14 mouse cellular contexts compared by ENCODE assay signal in the genomic region with DNA sequence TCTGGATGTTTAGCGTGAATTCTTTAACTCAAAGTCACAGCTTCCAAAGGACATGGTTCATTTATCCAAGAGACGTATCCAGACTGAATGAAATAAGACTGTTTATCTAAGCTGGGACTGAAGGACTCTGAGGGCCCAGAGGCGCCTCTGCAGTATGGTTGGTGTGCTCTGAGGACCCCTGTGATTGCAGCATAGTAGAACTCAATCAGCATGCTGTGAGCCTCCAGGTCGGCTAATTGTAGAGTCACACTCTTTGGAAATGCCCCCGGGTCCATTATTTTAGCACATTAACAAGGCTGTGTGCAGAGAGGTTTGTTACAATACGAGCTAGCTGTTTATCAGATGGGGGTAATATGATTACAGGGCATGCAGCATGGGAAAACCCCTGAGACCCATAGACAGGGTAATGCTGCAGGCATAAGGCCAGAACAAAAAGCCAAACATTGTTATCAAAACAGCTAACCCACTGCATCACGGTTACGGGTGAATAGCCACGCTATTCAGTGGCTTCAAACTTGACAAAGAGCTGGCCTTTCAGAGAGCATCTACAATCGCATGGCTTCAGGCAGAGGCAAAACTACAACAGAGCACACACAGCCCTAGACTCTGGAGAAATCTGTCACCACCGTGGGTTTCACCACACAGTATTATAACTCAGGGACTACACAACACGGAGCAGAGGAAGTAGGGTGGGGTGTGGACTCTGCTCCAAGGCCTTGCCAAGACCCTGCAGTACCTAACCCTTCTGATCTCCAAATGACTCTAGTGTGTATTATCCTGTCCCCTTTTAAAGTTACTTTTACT.
DNase-seq lines count a peak whose midpoint lies in the region; ATAC-seq and TF ChIP-seq lines count a peak whose summit lies in the region.
"Had no signal": no experiment of that assay in that cellular context is flagged by ENCODE, and none has a peak within 500 bp of the region (broad histone marks: within the 10 kb centered on the region; RNA-seq: fewer than 3 reads in every experiment).

No protein-coding gene starts in this region.

- no peaks in the 10 kb centered on the region for H3K9me3 ChIP-seq in kidney, embryonic 14.5 days (ENCODE audit: control insufficient read depth, low read length)
- no peaks in the 10 kb centered on the region for H3K9me3 ChIP-seq in embryonic facial prominence, embryonic 14.5 days (ENCODE audit: control insufficient read depth, low read length)
- H3K9me3 ChIP-seq in hindbrain, embryonic 13.5 days, result no peaks in the 10 kb centered on the region
- no peaks in the 10 kb centered on the region for H3K9me3 ChIP-seq in neural tube, embryonic 12.5 days
- H3K9me3 ChIP-seq in liver, postnatal 0 days (ENCODE audit: low read length), result no peaks in the 10 kb centered on the region
- H3K9me3 ChIP-seq: embryonic facial prominence, embryonic 15.5 days; heart, embryonic 13.5 days; liver, embryonic 12.5 days had no signal

- 28% methylated on average over 12 of the region's 12 CpGs for WGBS in kidney, embryonic 14.5 days
- 39% methylated on average over 12 of the region's 12 CpGs for WGBS in embryonic facial prominence, embryonic 14.5 days
- WGBS in hindbrain, embryonic 13.5 days, result 15% methylated on average over 12 of the region's 12 CpGs
- WGBS in neural tube, embryonic 12.5 days, result 12% methylated on average over 12 of the region's 12 CpGs
- 63% methylated on average over 12 of the region's 12 CpGs for WGBS in liver, postnatal 0 days (ENCODE audit: insufficient replicate concordance)

- H3K4me1 ChIP-seq in kidney, embryonic 14.5 days (ENCODE audit: control insufficient read depth, insufficient read depth, low read length), result peaks cover 14% of the 10 kb centered on the region
- H3K4me1 ChIP-seq in embryonic facial prominence, embryonic 14.5 days (ENCODE audit: control insufficient read depth, insufficient read depth, low read length), result peaks cover 12% of the 10 kb centered on the region
- peaks cover 33% of the 10 kb centered on the region for H3K4me1 ChIP-seq in hindbrain, embryonic 13.5 days (replicated peaks)
- peaks cover 28% of the 10 kb centered on the region for H3K4me1 ChIP-seq in neural tube, embryonic 12.5 days
- no peaks in the 10 kb centered on the region for H3K4me1 ChIP-seq in liver, postnatal 0 days (ENCODE audit: insufficient read depth)
- H3K4me1 ChIP-seq: liver, embryonic 12.5 days had no signal

- TF ChIP-seq EP300 in liver, postnatal 0 days (IDR thresholded peaks at IDR 0.05; ENCODE audit: low read depth), result no peak

- H3K9ac ChIP-seq in kidney, embryonic 14.5 days (ENCODE audit: low read depth, low read length), result no peak overlapping the region
- no peak overlapping the region for H3K9ac ChIP-seq in embryonic facial prominence, embryonic 14.5 days (ENCODE audit: low read depth, low read length)
- no peak overlapping the region for H3K9ac ChIP-seq in hindbrain, embryonic 13.5 days
- no peak overlapping the region for H3K9ac ChIP-seq in neural tube, embryonic 12.5 days
- no peak overlapping the region for H3K9ac ChIP-seq in liver, postnatal 0 days (replicated peaks)
- H3K9ac ChIP-seq: embryonic facial prominence, embryonic 15.5 days; heart, embryonic 13.5 days; liver, embryonic 12.5 days had no signal

- no peak overlapping the region for H3K4me2 ChIP-seq in kidney, embryonic 14.5 days (replicated peaks; ENCODE audit: low read depth, low read length)
- H3K4me2 ChIP-seq in embryonic facial prominence, embryonic 14.5 days (ENCODE audit: low read depth, low read length), result no peak overlapping the region
- no peak overlapping the region for H3K4me2 ChIP-seq in hindbrain, embryonic 13.5 days
- peak overlapping the region; percentile 21; the same call in 1 of the 2 replicates for H3K4me2 ChIP-seq in neural tube, embryonic 12.5 days (replicated peaks)
- no peak overlapping the region for H3K4me2 ChIP-seq in liver, postnatal 0 days (ENCODE audit: low read depth, low read length)
- H3K4me2 ChIP-seq: embryonic facial prominence, embryonic 15.5 days; heart, embryonic 13.5 days; liver, embryonic 12.5 days had no signal

- H3K27ac ChIP-seq in kidney, embryonic 14.5 days (ENCODE audit: low read depth, low read length), result no peak overlapping the region
- no peak overlapping the region for H3K27ac ChIP-seq in embryonic facial prominence, embryonic 14.5 days (replicated peaks; ENCODE audit: low read depth, low read length)
- H3K27ac ChIP-seq in hindbrain, embryonic 13.5 days, result peak overlapping the region; percentile 76
- no peak overlapping the region for H3K27ac ChIP-seq in neural tube, embryonic 12.5 days
- H3K27ac ChIP-seq in liver, postnatal 0 days (ENCODE audit: low read depth), result no peak overlapping the region
- H3K27ac ChIP-seq: embryonic facial prominence, embryonic 15.5 days; heart, embryonic 13.5 days; liver, embryonic 12.5 days had no signal

- H3K36me3 ChIP-seq in kidney, embryonic 14.5 days (ENCODE audit: control insufficient read depth, insufficient read depth, low read length), result no peaks in the 10 kb centered on the region
- no peaks in the 10 kb centered on the region for H3K36me3 ChIP-seq in embryonic facial prominence, embryonic 14.5 days (ENCODE audit: control insufficient read depth, insufficient read depth, low read length)
- H3K36me3 ChIP-seq in hindbrain, embryonic 13.5 days, result no peaks in the 10 kb centered on the region
- H3K36me3 ChIP-seq in neural tube, embryonic 12.5 days, result no peaks in the 10 kb centered on the region
- H3K36me3 ChIP-seq in liver, postnatal 0 days (replicated peaks; ENCODE audit: insufficient read depth, low read length), result no peaks in the 10 kb centered on the region
- H3K36me3 ChIP-seq: embryonic facial prominence, embryonic 15.5 days; heart, embryonic 13.5 days; liver, embryonic 12.5 days had no signal

- no peak overlapping the region for H3K4me3 ChIP-seq in kidney, embryonic 14.5 days (ENCODE audit: low read length)
- no peak overlapping the region for H3K4me3 ChIP-seq in embryonic facial prominence, embryonic 14.5 days (ENCODE audit: low read depth, low read length)
- H3K4me3 ChIP-seq in hindbrain, embryonic 13.5 days, result no peak overlapping the region
- no peak overlapping the region for H3K4me3 ChIP-seq in neural tube, embryonic 12.5 days
- no peak overlapping the region for H3K4me3 ChIP-seq in liver, postnatal 0 days (ENCODE audit: low read depth, low read length)
- H3K4me3 ChIP-seq: embryonic facial prominence, embryonic 15.5 days; heart, embryonic 13.5 days; liver, embryonic 12.5 days had no signal

- no peak for TF ChIP-seq CTCF in liver, postnatal 0 days (IDR thresholded peaks at IDR 0.05; ENCODE audit: low read depth)

- no peak for DNase-seq in kidney, adult 18-20 months
- DNase-seq in embryonic facial prominence, embryonic 14.5 days (ENCODE audit: low spot score), result peak; percentile 31
- no peak for DNase-seq in liver, postnatal 0 days
- DNase-seq in B cell, adult 2 months, result no peak
- DNase-seq in right cerebral cortex, postnatal 14 days, result no peak
- DNase-seq: cerebellum, postnatal 14 days; lung, postnatal 4 days; right cerebral cortex, postnatal 4 days had no signal

- ATAC-seq in kidney, embryonic 14.5 days (ENCODE audit: low FRiP score, low TSS enrichment), result 0 out of 2 replicates have a peak, but pooled peaks have one; percentile 43
- ATAC-seq in embryonic facial prominence, embryonic 14.5 days (ENCODE audit: low read depth), result peak; percentile 54; the same call in 1 of the 2 replicates
- peak; percentile 72 for ATAC-seq in hindbrain, embryonic 13.5 days (ENCODE audit: low FRiP score)
- peak; percentile 89 for ATAC-seq in neural tube, embryonic 12.5 days (ENCODE audit: low FRiP score, low read depth)
- ATAC-seq in liver, postnatal 0 days, result no peak
- ATAC-seq: liver, embryonic 12.5 days had no signal

- H3K27me3 ChIP-seq in kidney, embryonic 14.5 days (ENCODE audit: control insufficient read depth, insufficient read depth, low read length), result no peaks in the 10 kb centered on the region
- H3K27me3 ChIP-seq in embryonic facial prominence, embryonic 14.5 days (replicated peaks; ENCODE audit: control insufficient read depth, insufficient read depth, low read length), result no peaks in the 10 kb centered on the region
- H3K27me3 ChIP-seq in hindbrain, embryonic 13.5 days, result no peaks in the 10 kb centered on the region
- H3K27me3 ChIP-seq in neural tube, embryonic 12.5 days (replicated peaks), result no peaks in the 10 kb centered on the region; the same call in 1 of the 2 replicates
- no peaks in the 10 kb centered on the region for H3K27me3 ChIP-seq in liver, postnatal 0 days (ENCODE audit: insufficient read depth, low read length)
- H3K27me3 ChIP-seq: embryonic facial prominence, embryonic 15.5 days; heart, embryonic 13.5 days; liver, embryonic 12.5 days had no signal
